Mouse (Mus musculus): ENCODE data around the gene 9430097D07Rik. TPM values are rescaled to one million over a fixed set of nuclear protein-coding genes. Genes with fewer than 3 reads are reported as not detected.

Gene 9430097D07Rik
- total and polyA plus RNA-seq, 3 experiments, result not detected

GRCm38 (mm10) chr2:32612274-32612673, 36.8 kb upstream of the 9430097D07Rik start:
- TF ChIP-seq ZMIZ1 (IDR thresholded peaks at IDR 0.05; ENCODE audit: low read depth, low read length), result no peak
- TF ChIP-seq KAT2A (IDR thresholded peaks at IDR 0.05; ENCODE audit: insufficient replicate concordance, low read length), result no peak
- TF ChIP-seq E2F4 (IDR thresholded peaks at IDR 0.05; ENCODE audit: insufficient replicate concordance, low read depth, low read length), result no peak
- no peak for TF ChIP-seq ZNF384 (IDR thresholded peaks at IDR 0.05; ENCODE audit: low read depth, low read length)
- no peak for TF ChIP-seq TCF12 (IDR thresholded peaks at IDR 0.05; ENCODE audit: low read depth, low read length)
- no peak for TF ChIP-seq CHD1 (IDR thresholded peaks at IDR 0.05; ENCODE audit: low read depth, low read length)
- no peak for TF ChIP-seq PAX5 (IDR thresholded peaks at IDR 0.05; ENCODE audit: low read length)
- TF ChIP-seq MAZ (IDR thresholded peaks at IDR 0.05; ENCODE audit: low read depth, low read length), result no peak
- no peak for TF ChIP-seq CTCF (conservative IDR thresholded peaks at IDR 0.05 in 1 of 2, IDR thresholded peaks at IDR 0.05 in 1 of 2; ENCODE audit: low read depth in 2 of 2, low read length in 2 of 2)
- no peak for TF ChIP-seq JUND (conservative IDR thresholded peaks at IDR 0.05; ENCODE audit: low read depth, low read length)
- TF ChIP-seq GABPA (IDR thresholded peaks at IDR 0.05; ENCODE audit: insufficient replicate concordance, low read depth, low read length), result no peak
- no peak for TF ChIP-seq RAD21 (IDR thresholded peaks at IDR 0.05; ENCODE audit: low read depth, low read length)
- H3K36me3 ChIP-seq (replicated peaks in 1 of 2; ENCODE audit: control insufficient read depth in 1 of 2, insufficient read depth in 1 of 2, low read length in 1 of 2), result peaks cover 25 to 55% of the 10 kb centered on the region in 2 experiments

DNA sequence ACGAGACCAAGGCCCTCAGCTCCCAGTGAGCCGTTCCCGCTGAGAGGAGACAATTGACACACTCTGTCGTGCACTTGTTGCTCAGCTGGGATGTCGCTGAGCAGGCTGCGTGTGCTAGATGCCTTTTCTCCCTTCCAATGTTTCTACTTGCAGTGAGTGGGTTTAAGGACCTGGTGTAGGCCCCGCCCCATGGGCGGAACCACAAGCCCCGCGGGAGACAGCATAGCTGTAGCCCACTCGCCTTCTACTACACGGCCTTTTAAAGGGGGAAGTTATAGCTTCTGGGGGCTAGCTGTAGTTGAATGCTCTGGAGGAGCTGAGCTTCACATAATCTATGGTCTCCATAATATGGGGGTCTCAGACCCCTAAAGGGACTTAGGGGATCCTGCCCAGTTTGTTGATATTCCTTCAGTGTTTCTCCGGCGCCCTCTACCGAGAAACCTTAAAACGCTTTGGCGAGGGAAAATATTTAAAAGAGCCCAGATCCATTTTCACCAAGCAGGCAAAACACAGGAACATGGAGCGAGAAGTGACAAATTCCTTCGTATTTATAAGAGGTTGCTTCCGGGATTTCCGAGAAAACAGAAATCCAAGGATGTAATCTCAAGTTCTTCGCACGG, 35.2 kb upstream of the 9430097D07Rik start:
- H3K79me2 ChIP-seq (replicated peaks; ENCODE audit: control insufficient read depth, extremely low read depth, insufficient read depth, poor library complexity, severe bottlenecking), result 0 out of 2 replicates have a peak, but pooled peaks cover 2% of the 10 kb centered on the region
- H3K4me2 ChIP-seq (ENCODE audit: insufficient read depth, low read depth, poor library complexity, severe bottlenecking), result peak overlapping the region; percentile 76
- no peak overlapping the region for H3K9ac ChIP-seq (ENCODE audit: insufficient read depth, low read depth)
- H3K27me3 ChIP-seq (replicated peaks), result no peaks in the 10 kb centered on the region
- dilution Hi-C loops (cut with MboI; ENCODE audit: extremely low pct_ligation_motif_present, extremely low pct_unique_long_range_greater_than_20kb, low sequenced_read_pairs) (no loop called here), in situ Hi-C loops (cut with MboI; ENCODE audit: low pct_ligation_motif_present, low pct_unique_long_range_greater_than_20kb, low sequenced_read_pairs) (loop anchor here (5.0 kb wide), 1 partner anchor 33 kb away; the partner anchor contains the start of gene 9430097D07Rik)
- DNase-seq (ENCODE audit: extremely low read depth), result peak; percentile 39
- peaks cover 17 to 42% of the 10 kb centered on the region in 2 experiments for H3K36me3 ChIP-seq (replicated peaks in 1 of 2; ENCODE audit: control insufficient read depth in 1 of 2, insufficient read depth in 1 of 2, low read length in 1 of 2)
- TF ChIP-seq SMC3 (IDR thresholded peaks at IDR 0.05; ENCODE audit: low read depth, low read length) (peak; percentile 43), CTCF (conservative IDR thresholded peaks at IDR 0.05 in 1 of 2, IDR thresholded peaks at IDR 0.05 in 1 of 2; ENCODE audit: low read depth in 2 of 2, low read length in 2 of 2) (peak; percentile 22 to 76; a peak in 3 of 4 replicates), RCOR1 (conservative IDR thresholded peaks at IDR 0.05; ENCODE audit: low read depth, low read length) (no peak), JUN (IDR thresholded peaks at IDR 0.05; ENCODE audit: insufficient read depth, low read depth, low read length) (no peak), MYC (IDR thresholded peaks at IDR 0.05; ENCODE audit: low read depth, low read length) (no peak), ZNF384 (IDR thresholded peaks at IDR 0.05; ENCODE audit: low read depth, low read length) (no peak), GABPA (IDR thresholded peaks at IDR 0.05; ENCODE audit: insufficient replicate concordance, low read depth, low read length) (no peak), EP300 (IDR thresholded peaks at IDR 0.05; ENCODE audit: low read length) (no peak), USF2 (conservative IDR thresholded peaks at IDR 0.05; ENCODE audit: low read depth, low read length) (no peak), ELF1 (IDR thresholded peaks at IDR 0.05; ENCODE audit: low read depth, low read length) (no peak), NRF1 (IDR thresholded peaks at IDR 0.05; ENCODE audit: low read depth, low read length) (no peak), PAX5 (IDR thresholded peaks at IDR 0.05; ENCODE audit: low read length) (no peak), ETS1 (conservative IDR thresholded peaks at IDR 0.05; ENCODE audit: low read depth, low read length) (no peak), IRF4 (IDR thresholded peaks at IDR 0.05; ENCODE audit: low read depth, low read length) (no peak), JUND (conservative IDR thresholded peaks at IDR 0.05; ENCODE audit: low read depth, low read length) (no peak), RAD21 (IDR thresholded peaks at IDR 0.05; ENCODE audit: low read depth, low read length) (peak; percentile 46), MXI1 (IDR thresholded peaks at IDR 0.05; ENCODE audit: low read depth, low read length) (no peak), CHD1 (IDR thresholded peaks at IDR 0.05; ENCODE audit: low read depth, low read length) (no peak), MAFK (IDR thresholded peaks at IDR 0.05; ENCODE audit: insufficient replicate concordance, low read length) (no peak), BHLHE40 (IDR thresholded peaks at IDR 0.05; ENCODE audit: low read depth, low read length) (no peak), POLR2A (IDR thresholded peaks at IDR 0.05; ENCODE audit: low read depth, low read length) (no peak), MAX (IDR thresholded peaks at IDR 0.05; ENCODE audit: low read length) (no peak), KAT2A (IDR thresholded peaks at IDR 0.05; ENCODE audit: insufficient replicate concordance, low read length) (no peak), ZKSCAN1 (IDR thresholded peaks at IDR 0.05; ENCODE audit: borderline replicate concordance, low read depth, low read length) (no peak), MAZ (IDR thresholded peaks at IDR 0.05; ENCODE audit: low read depth, low read length) (no peak)
- H3K4me1 ChIP-seq (ENCODE audit: control insufficient read depth in 1 of 2, insufficient read depth in 2 of 2), result peaks cover 11 to 39% of the 10 kb centered on the region in 2 experiments
- peak overlapping the region in 2 of 3 experiments; percentile 14 to 19 for H3K4me3 ChIP-seq (replicated peaks in 1 of 3; ENCODE audit: low read depth in 2 of 3, low read length in 2 of 3, poor library complexity in 1 of 3)
- no peaks in the 10 kb centered on the region for H3K9me3 ChIP-seq (replicated peaks; ENCODE audit: low read length)
- H3K27ac ChIP-seq (ENCODE audit: insufficient read depth, low read depth), result no peak overlapping the region

More at GRCm38 (mm10) chr2:32612274-32612673, 36.8 kb upstream of the 9430097D07Rik start:
- Histone ChIP-seq H3K4me3 (replicated peaks in 1 of 3; ENCODE audit: low read depth in 2 of 3, low read length in 2 of 3, poor library complexity in 1 of 3) (no peak overlapping the region), H3K9ac (ENCODE audit: insufficient read depth, low read depth) (no peak overlapping the region), H3K27me3 (replicated peaks) (no peaks in the 10 kb centered on the region), H3K27ac (ENCODE audit: insufficient read depth, low read depth) (no peak overlapping the region), H3K4me1 (ENCODE audit: control insufficient read depth in 1 of 2, insufficient read depth in 2 of 2) (peaks cover 11 to 32% of the 10 kb centered on the region in 2 experiments), H3K9me3 (replicated peaks; ENCODE audit: low read length) (peaks cover 2% of the 10 kb centered on the region), H3K79me2 (replicated peaks; ENCODE audit: control insufficient read depth, extremely low read depth, insufficient read depth, poor library complexity, severe bottlenecking) (0 out of 2 replicates have a peak, but pooled peaks cover 2% of the 10 kb centered on the region), H3K4me2 (ENCODE audit: insufficient read depth, low read depth, poor library complexity, severe bottlenecking) (no peak overlapping the region)
- in situ Hi-C loops (cut with MboI; ENCODE audit: low pct_ligation_motif_present, low pct_unique_long_range_greater_than_20kb, low sequenced_read_pairs), result loop anchor here (5.0 kb wide), 1 partner anchor 35 kb away; the partner anchor contains the start of gene 9430097D07Rik
- dilution Hi-C loops (cut with MboI; ENCODE audit: extremely low pct_ligation_motif_present, extremely low pct_unique_long_range_greater_than_20kb, low sequenced_read_pairs), result no loop called here
- DNase-seq (ENCODE audit: extremely low read depth), result no peak
